Mouse (Mus musculus) urinary bladder, postnatal 36 days (tissue): ENCODE data around the gene Ankrd44.

Experiments used
- DNase-seq, 2 experiments: peaks; one replicate each; pipeline ENCODE4 v3.0.0; 2022; ENCODE audit warnings: low spot score in 2 of 2, mixed read lengths in 1 of 2

The Ankrd44 gene

GRCm38 (mm10) chr1:54637340-54637739 is 288.8 kb downstream of the Ankrd44 start:
- no peak for DNase-seq

- no peak for DNase-seq
These were observed 297.1 kb downstream of the Ankrd44 start for GRCm38 (mm10) chr1:54629106-54629505.

GRCm38 (mm10) chr1:54614963-54615362 is 311.2 kb downstream of the Ankrd44 start:
- DNase-seq = peak in 1 of 2 experiments; percentile 29

- DNase-seq = no peak
These were observed 313.8 kb downstream of the Ankrd44 start for GRCm38 (mm10) chr1:54612344-54612743.

GRCm38 (mm10) chr1:54611891-54612290 is 314.3 kb downstream of the Ankrd44 start:
- DNase-seq = peak in 1 of 2 experiments; percentile 22

GRCm38 (mm10) chr1:54606936-54607335 is 319.3 kb downstream of the Ankrd44 start:
- DNase-seq = no peak

GRCm38 (mm10) chr1:54601692-54602091 is 324.5 kb downstream of the Ankrd44 start:
- no peak for DNase-seq

GRCm38 (mm10) chr1:54600275-54600674 is 325.9 kb downstream of the Ankrd44 start:
- no peak for DNase-seq

- DNase-seq = no peak
These were observed 328.5 kb downstream of the Ankrd44 start for GRCm38 (mm10) chr1:54597594-54598217.

GRCm38 (mm10) chr1:54596151-54596550 is 330.0 kb downstream of the Ankrd44 start:
- DNase-seq = no peak
